Mouse (Mus musculus) macrophage (primary cell): ENCODE measurements around the gene Pjvk. TPM values are rescaled to one million over a fixed set of nuclear protein-coding genes. Genes with fewer than 3 reads are reported as not detected.
"Not testable (repeated sequence)": the region's sequence is repeated elsewhere in the genome, so short reads cannot be mapped to it uniquely, and the experiment has no call there.

Source experiments
- H3K27ac ChIP-seq: fragments of 350-480 bp; formaldehyde crosslinking; 2 replicates; pipeline ENCODE4 v1.9.0; 2021
- H3K36me3 ChIP-seq: fragments of 350-480 bp; formaldehyde crosslinking; 2 replicates; pipeline ENCODE4 v1.9.0; 2021; ENCODE audit errors: inconsistent target
- H3K4me3 ChIP-seq: fragments of 350-480 bp; formaldehyde crosslinking; 2 replicates; pipeline ENCODE4 v1.9.0; 2021; ENCODE audit errors: inconsistent target
- H3K79me2 ChIP-seq: fragments of 350-480 bp; formaldehyde crosslinking; 2 replicates; pipeline ENCODE4 v1.9.0; 2021; ENCODE audit errors: inconsistent target
- WGBS: methylation state at CpG from one replicate; pipeline ENCODE4 v1.1.7; 2026; ENCODE audit warnings: inconsistent platforms; ENCODE audit not compliant: missing documents; 5-methylcytosine and 5-hydroxymethylcytosine counted together
- polyA plus RNA-seq: library from polyadenylated mRNA; stranded (reverse); fragments of 250-400 nt; gene quantifications from 3 replicates; pipeline ENCODE4 v1.2.4, GENCODE M21; 2018; ENCODE audit warnings: inconsistent platforms
- total RNA-seq, 78 experiments: library from RNA; depleted of rRNA; stranded (reverse); fragments of 250-400 nt; gene quantifications; 1 replicate in 9 of 78; 2 replicates in 24 of 78; 3 replicates in 43 of 78; 4 replicates in 2 of 78; pipeline ENCODE4 v1.2.4; 2018; ENCODE audit warnings: inconsistent platforms in 56 of 78

The Pjvk gene
- 1 to 10 TPM in 1 of 26 experiments, under 1 TPM in 3, not detected in 22; 0.57 to 2.0 (median 0.61) TPM for total RNA-seq (2018; cell fraction: chromatin; rRNA removed)
- total RNA-seq (2018; cell fraction: cytosol; rRNA removed): under 1 TPM in 16 of 26 experiments, not detected in 10; 0.09 to 0.42 (median 0.19) TPM
- under 1 TPM in 7 of 26 experiments, not detected in 19; 0.47 to 0.96 (median 0.56) TPM for total RNA-seq (2018; cell fraction: nucleus; rRNA removed)
- 0.33 TPM in 1 of 3 replicates, not detected in the others for polyA plus RNA-seq

DNA sequence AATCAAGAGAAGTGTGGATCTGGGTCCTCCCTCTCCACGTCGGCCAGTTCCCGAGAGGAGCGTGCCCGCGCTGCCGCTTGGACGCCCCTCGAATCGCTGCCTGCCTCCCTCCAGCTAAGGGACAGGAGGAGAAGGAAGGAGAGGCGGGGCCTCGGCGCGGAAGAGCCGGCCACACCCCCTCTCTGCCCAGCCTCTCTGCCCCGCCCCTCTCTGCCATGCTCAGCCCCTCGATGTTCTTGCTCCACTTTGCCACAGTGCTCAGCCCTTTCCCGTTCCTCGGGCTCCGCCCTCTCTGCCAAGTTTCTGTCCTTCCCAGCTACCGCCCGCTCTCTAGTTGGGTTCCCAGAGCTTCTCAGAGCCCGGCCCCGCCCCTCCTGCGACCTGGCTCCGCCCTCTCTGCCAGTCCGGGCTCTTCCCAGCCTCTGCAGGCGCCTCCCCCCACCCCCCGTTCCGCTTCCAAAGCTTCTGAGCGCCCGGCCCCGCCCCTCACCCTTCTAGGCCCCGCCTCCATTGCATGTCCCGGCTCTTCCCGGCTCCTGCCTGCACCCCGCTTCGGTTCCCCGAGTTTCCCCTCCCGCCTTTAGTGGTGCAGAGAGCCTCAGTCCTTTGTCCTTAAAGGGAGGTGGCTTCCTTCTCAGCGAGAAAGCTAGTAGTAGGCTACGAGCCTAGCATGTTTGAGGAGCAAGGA, at the start of gene Pjvk, which contains the start of gene Prkra:
Gene Pjvk (plus strand): TSS at position 594 of the 688 bp plus-strand sequence.
Gene Prkra (minus strand): TSS at position 133 of the 688 bp plus-strand sequence.
- Histone ChIP-seq H3K27ac (peak within 1 kb of the TSS; percentile 46), H3K79me2 (no peaks in the 10 kb centered on the region), H3K4me3 (peak within 1 kb of the TSS; percentile 47), H3K36me3 (0 out of 2 replicates have a peak, but pooled peaks cover under 1% of the 10 kb centered on the region)
- 2% methylated on average over 30 of the region's 42 CpGs for WGBS

DNA sequence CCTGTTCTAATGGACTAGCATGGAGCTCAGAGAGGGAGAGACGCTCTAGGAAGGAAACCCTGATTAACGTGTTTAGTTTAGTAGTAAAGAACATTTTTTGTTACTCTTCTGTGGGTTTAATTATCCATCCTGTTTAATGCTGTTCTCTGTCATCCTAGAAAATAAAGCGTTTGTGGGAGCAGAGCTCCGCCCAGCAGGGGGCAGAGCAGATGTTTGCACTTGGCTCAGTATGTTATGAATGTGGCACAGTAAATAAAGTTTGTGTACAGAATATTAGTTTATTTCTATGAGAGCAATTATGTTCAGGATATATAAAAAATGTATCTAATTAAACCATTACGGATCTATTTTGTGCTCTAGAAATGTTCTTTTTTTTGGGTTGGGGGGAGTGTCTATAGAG, 49.1 kb upstream of the Pjvk start:
- Histone ChIP-seq H3K36me3 (no peaks in the 10 kb centered on the region), H3K27ac (no peak overlapping the region), H3K4me3 (no peak overlapping the region), H3K79me2 (no peaks in the 10 kb centered on the region)
- 73% methylated on average over 5 of the region's 5 CpGs for WGBS

DNA sequence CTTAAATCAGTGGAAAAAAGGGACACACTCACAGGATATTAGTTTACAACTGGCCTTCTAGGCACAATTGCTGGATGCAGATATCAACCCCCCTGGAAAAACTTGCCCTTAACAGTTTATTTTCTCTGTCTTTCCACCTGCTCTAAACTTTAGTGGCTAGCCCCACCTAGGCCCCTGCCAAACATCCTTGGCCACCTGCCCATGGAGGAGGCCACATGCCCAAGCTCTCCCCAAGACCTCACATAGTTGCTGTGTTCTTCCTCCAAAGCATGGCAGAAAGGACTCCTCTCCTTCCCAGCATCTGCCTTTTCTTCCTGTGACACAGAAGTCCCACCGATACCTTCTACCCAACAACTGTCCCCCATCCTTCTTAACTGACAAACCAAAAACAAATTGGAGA, 46.0 kb upstream of the Pjvk start:
- Histone ChIP-seq H3K4me3 (no peak overlapping the region), H3K27ac (no peak overlapping the region), H3K79me2 (no peaks in the 10 kb centered on the region), H3K36me3 (no peaks in the 10 kb centered on the region)
- WGBS: 100% methylated on average over 1 of the region's 1 CpGs

DNA sequence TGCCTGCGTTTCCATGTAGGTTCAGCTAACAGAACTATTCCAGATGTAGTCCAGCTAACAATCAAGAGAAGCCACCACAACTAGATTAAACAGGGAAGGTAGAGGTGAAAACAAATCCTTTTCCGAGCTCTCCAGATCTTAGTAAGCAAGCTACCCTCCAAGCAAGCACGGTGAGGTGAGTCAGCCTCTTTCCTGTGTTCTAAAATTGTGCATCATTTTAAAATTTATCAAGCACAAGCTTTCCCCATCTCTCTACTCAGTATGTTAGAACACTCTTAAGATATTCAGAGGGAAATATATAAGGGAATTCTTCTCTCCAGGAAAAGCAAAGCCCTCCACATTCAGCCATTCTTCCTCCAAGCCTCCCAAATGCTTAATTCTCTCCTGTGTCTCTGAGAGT, 41.6 kb upstream of the Pjvk start:
- H3K79me2 ChIP-seq: no peaks in the 10 kb centered on the region
- whole genome bisulfite sequencing: 58% methylated on average over 3 of the region's 3 CpGs
- H3K36me3 ChIP-seq: no peaks in the 10 kb centered on the region
- H3K27ac ChIP-seq: no peak overlapping the region
- no peak overlapping the region for H3K4me3 ChIP-seq

DNA sequence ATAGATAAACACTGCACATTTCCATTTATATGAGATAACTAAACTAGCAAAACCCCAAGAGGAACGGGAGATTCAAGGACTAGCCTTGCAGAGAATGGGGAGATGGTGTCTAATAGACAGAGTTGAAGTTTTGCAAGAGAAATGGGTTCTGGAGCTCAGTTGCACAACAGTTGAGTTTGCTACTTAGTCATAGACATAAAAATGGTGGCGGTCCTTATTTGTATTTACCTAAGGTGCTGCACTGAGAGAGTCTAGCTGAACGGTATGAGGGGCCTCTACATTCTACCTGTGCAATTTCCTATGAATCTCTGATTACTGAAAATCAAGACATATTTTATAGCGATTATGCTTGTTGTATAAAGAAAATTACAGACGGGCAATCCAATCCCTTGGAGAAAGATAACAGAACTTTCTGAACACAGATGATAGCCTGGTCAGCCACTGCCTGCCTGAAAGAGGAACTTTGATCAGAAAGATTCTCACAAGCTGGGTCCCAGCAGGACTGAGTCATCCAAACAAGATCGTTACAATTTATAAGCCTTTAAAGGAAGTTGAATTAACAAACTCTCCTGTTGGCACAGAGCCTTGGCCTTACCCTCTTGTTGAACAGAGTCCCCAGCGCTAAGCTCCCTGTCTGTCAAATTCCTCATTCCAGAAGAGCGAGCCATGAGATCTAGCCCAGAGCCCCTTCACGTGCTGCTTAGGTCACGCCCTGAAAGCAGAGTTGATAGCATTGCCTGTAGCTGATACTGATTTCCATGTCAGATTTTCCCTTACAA, 37.8 kb upstream of the Pjvk start:
- Histone ChIP-seq H3K4me3 (no peak overlapping the region), H3K36me3 (no peaks in the 10 kb centered on the region), H3K79me2 (no peaks in the 10 kb centered on the region), H3K27ac (peak overlapping the region; percentile 49)
- WGBS: 27% methylated on average over 10 of the region's 10 CpGs

DNA sequence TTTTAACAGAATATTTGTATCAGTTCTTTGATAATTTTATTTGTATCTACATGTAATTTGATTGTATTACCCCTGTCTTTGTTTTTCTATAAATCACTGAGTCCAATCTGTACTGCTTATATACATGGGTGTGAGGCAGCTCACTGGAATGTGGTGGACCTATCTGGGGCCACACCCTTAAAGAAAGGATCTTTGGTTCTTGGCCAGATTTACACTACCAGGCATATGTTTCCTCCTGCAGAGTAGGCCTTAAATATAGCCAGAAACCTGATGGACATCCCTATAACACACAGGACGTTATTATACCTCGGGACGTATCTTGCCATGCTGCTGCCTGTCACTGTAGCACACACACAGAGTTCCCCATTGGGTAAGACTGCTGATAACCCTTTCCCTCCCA, 36.3 kb upstream of the Pjvk start:
- Histone ChIP-seq H3K79me2 (no peaks in the 10 kb centered on the region), H3K4me3 (no peak overlapping the region), H3K36me3 (no peaks in the 10 kb centered on the region), H3K27ac (no peak overlapping the region)
- WGBS: 97% methylated on average over 3 of the region's 3 CpGs

DNA sequence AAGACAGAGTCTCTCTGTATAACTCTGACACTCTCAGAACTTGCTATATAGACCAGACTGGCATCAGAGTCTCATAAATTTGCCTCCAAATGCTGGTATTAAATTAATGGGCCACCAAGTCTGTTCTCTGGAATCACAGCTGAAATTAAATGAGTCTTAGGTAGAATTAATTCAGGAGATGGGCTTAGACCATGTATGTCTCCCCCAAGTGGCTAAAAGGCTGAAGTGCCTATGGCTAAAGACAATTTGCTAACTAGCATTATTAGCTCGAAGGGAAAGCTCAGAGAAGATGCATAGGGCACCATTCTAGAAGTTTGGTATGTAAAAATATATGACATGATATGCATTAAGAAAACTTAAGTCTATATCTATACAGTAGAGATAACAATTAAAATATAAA, 30.2 kb upstream of the Pjvk start:
- WGBS: 8% methylated on average over 1 of the region's 1 CpGs

DNA sequence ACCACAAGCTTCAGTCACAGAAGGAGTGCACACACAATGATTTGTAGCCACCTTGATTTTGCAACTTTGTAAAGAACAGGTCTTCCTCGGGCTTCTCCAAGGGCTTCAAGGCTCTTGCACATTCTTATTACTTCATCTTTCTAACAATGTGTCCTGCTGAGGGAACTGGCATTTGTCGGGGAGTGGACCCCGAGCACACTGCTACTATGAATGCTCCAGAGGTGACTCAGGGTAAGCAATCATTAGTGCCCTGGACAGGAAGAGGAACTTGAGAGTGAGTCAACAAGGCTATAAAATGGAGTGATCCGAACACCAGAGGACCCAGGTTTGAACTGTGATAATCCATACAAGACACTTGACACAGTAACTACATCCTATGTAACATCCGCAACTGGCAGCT, 28.1 kb upstream of the Pjvk start:
- Histone ChIP-seq H3K79me2 (no peaks in the 10 kb centered on the region), H3K36me3 (no peaks in the 10 kb centered on the region), H3K4me3 (no peak overlapping the region), H3K27ac (no peak overlapping the region)
- WGBS: 40% methylated on average over 5 of the region's 5 CpGs

More for the DNA sequence above, 30.2 kb upstream of the Pjvk start:
- no peaks in the 10 kb centered on the region for H3K36me3 ChIP-seq
- H3K79me2 ChIP-seq: no peaks in the 10 kb centered on the region
- H3K27ac ChIP-seq: no peak overlapping the region
- no peak overlapping the region for H3K4me3 ChIP-seq

DNA sequence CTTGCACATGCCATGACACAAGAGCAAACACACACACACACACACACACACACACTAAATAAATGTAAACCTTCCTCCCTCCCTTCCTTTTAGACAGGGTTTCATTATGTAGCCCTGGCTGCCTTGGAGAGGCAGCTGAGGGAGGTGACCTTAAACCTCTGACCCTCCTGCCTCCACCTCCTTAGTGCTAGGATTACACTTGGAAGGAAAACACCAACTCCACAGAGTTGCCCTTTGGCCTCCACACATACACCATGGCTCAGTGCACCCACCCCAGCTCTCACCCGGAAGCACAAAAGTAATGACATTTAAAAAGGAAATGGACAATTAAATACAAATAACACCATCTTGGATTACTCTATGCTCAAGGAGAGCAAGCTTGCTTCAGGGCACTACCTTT, 26.6 kb upstream of the Pjvk start:
- WGBS: 88% methylated on average over 1 of the region's 1 CpGs

DNA sequence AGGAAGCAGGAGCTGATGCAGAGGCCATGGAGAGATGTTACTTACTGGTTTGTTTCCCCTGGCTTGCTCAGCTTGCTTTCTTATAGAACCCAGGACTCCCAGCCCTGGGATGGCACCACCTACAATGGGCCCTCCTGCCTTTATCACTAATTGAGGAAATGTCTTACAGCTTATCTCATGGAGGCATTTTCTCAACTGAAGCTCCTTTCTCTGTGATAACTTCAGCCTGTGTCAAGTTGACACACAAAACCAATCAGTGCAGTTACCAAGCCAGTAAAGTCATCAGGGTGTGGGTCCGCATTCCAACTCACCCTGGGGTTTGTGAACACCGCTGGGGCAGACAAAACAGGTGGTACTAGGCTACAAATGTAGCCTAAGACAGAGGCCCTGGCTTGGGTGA, 26.0 kb upstream of the Pjvk start:
- 92% methylated on average over 2 of the region's 2 CpGs for WGBS
- H3K36me3 ChIP-seq, H3K79me2 ChIP-seq, H3K27ac ChIP-seq, H3K4me3 ChIP-seq: not testable (repeated sequence)

More for the DNA sequence above, 26.6 kb upstream of the Pjvk start:
- Histone ChIP-seq H3K79me2 (no peaks in the 10 kb centered on the region), H3K36me3 (no peaks in the 10 kb centered on the region; the same call in 1 of the 2 replicates), H3K27ac (no peak overlapping the region), H3K4me3 (no peak overlapping the region)

DNA sequence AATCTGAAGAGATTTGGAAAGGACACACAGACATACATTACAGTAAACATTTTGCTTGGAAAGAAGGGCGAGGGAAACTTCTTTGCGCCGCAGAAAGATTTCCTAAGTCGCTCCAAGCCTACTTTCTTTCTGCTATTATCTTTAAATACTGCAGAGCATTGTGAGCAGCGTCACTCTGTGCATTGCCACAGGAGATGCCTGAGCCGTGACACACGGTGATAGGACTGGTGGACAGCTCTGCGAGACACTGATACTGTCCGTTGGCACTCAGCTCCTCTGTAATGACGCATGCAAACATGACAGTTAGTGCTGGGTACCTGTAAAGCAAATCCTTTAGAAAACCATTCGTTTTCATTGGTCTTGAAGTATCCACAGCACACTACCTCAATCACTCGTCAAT, 18.0 kb upstream of the Pjvk start:
- peaks cover 45% of the 10 kb centered on the region; the same call in 1 of the 2 replicates for H3K36me3 ChIP-seq

DNA sequence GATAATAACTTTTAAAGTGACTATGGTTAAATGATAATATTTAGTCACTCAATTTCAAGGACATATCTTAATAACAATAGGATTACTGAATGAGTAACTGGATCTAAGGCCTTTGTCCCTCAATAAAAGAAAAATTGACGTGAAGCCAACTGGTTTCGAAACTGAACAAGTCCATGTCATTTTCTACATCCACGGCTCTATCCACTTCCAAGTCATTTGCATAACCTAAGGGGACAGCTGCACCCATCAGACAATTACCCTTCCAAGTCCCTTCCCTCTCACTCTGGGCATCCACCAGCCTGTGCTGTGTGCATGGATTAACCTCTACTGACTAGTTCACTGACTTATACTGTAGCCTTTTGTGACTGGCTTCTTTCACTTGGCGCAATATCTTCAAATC, 16.7 kb upstream of the Pjvk start:
- Histone ChIP-seq H3K79me2 (no peaks in the 10 kb centered on the region), H3K36me3 (peaks cover 58% of the 10 kb centered on the region; the same call in 1 of the 2 replicates), H3K27ac (no peak overlapping the region), H3K4me3 (no peak overlapping the region)
- WGBS: 92% methylated on average over 4 of the region's 4 CpGs

More for the DNA sequence above, 18.0 kb upstream of the Pjvk start:
- Histone ChIP-seq H3K4me3 (no peak overlapping the region), H3K79me2 (no peaks in the 10 kb centered on the region), H3K27ac (no peak overlapping the region)
- WGBS: 96% methylated on average over 12 of the region's 12 CpGs

DNA sequence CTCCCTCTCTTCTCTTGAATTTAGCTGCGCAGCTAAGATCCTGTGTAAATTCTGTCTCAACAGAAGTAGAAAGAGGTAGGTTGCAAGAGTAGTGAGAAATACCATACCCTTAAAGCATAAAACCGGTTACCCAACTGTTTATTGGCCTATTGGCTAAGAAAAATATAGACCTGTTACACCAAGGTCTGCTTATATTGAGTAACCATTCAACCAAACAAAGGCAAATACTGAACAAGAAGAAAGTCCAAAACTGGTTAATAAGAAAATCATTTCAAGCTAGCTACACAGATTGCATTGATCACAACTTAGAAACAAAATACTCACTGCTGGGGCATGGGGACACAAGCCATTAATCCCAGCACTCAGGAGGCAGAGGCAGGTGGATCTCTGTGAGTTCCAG, 8.6 kb upstream of the Pjvk start:
- Histone ChIP-seq H3K79me2 (no peaks in the 10 kb centered on the region), H3K4me3 (no peak overlapping the region), H3K27ac (no peak overlapping the region), H3K36me3 (peaks cover 54% of the 10 kb centered on the region)
- 83% methylated on average over 2 of the region's 2 CpGs for WGBS

DNA sequence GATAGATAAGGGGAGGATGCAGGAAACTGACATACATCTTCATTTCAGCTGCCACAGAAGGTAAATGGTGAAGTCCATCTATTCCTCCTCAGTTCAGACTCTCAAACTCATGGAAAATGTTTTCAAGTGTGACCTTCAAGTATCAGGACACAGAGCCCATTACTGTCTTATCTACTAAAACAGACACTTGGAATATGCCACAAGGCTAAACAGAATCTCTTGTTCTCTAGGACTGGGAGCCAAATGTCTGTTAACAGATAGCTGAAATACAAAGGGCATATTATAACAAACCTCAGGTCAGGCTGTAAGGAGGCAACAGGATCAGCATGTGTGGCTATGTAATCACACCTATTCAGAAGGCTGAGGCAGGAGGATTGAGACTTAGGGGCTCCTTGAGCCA, 4.5 kb upstream of the Pjvk start:
- Histone ChIP-seq H3K4me3 (no peak overlapping the region), H3K36me3 (peaks cover 24% of the 10 kb centered on the region), H3K79me2 (no peaks in the 10 kb centered on the region), H3K27ac (no peak overlapping the region)

DNA sequence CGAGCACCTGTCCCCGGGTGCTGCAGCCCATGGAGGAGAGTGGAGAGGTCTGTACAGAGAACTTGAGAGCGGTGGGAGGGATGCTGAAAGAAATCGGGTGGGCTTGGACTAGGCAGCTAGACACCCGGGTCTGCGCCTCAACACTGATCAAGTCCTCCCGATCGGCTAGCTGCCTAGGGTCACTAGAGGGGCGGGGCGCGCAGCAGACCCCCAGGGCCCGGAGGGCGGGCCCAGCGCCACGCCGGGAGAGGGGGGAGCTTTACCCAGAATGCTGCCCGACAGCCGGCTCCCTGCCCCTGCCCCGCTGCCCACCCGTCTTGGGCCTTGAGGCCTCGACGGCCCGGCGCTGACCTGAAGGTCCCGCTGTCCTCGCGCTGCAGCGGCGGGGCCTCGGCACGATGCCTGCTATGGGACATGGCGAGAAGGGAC, 821 bp upstream of the Pjvk start:
- peak overlapping the region; percentile 47 for H3K4me3 ChIP-seq
- H3K36me3 ChIP-seq: 0 out of 2 replicates have a peak, but pooled peaks cover 6% of the 10 kb centered on the region
- no peak overlapping the region for H3K27ac ChIP-seq
- 2% methylated on average over 29 of the region's 32 CpGs for WGBS
- H3K79me2 ChIP-seq: no peaks in the 10 kb centered on the region
